Mouse (Mus musculus): ENCODE results near the gene Ern1. TPM values are rescaled to one million over a fixed set of nuclear protein-coding genes. Genes with fewer than 3 reads are reported as not detected.
A peak's percentile ranks its signal among the peaks of the same experiment; 100 is the strongest.

The Ern1 gene
- total and polyA plus RNA-seq, 2 experiments, result 18.2 to 52.8 TPM

- TF ChIP-seq POLR2A (IDR thresholded peaks at IDR 0.05; ENCODE audit: extremely low read depth, insufficient read depth, low read length) (no peak), CTCF (IDR thresholded peaks at IDR 0.05; ENCODE audit: low read depth, low read length) (no peak)
- H3K36me3 ChIP-seq (ENCODE audit: control insufficient read depth, insufficient read depth, low read length), result no peaks in the 10 kb centered on the region
- WGBS, result under 1% methylated on average over 78 of the region's 86 CpGs
- H3K4me1 ChIP-seq (ENCODE audit: control insufficient read depth, insufficient read depth, low read length), result peaks cover 35% of the 10 kb centered on the region
- peak overlapping the region; percentile 83 for H3K27ac ChIP-seq (replicated peaks; ENCODE audit: insufficient read depth, low read depth, low read length)
- peak overlapping the region; percentile 93 for H3K4me3 ChIP-seq (ENCODE audit: insufficient read depth, low read depth, low read length)
- no peak for DNase-seq (ENCODE audit: extremely low read depth, low read depth, low spot score)
- H3K27me3 ChIP-seq (ENCODE audit: control insufficient read depth, insufficient read depth, low read length), result no peaks in the 10 kb centered on the region
- H3K79me2 ChIP-seq (ENCODE audit: control insufficient read depth, insufficient read depth, low read length), result peaks cover 22% of the 10 kb centered on the region
- H3K9ac ChIP-seq (ENCODE audit: low read depth, low read length), result peak overlapping the region; percentile 99
Measured at GRCm38 (mm10) chr11:106486866-106487732, 553 bp downstream of the Ern1 start.

GRCm38 (mm10) chr11:106486042-106486865, 1.4 kb downstream of the Ern1 start:
- H3K79me2 ChIP-seq (ENCODE audit: control insufficient read depth, insufficient read depth, low read length), result peaks cover 23% of the 10 kb centered on the region
- TF ChIP-seq POLR2A (IDR thresholded peaks at IDR 0.05; ENCODE audit: extremely low read depth, insufficient read depth, low read length) (no peak), CTCF (IDR thresholded peaks at IDR 0.05; ENCODE audit: low read depth, low read length) (no peak)
- peaks cover 37% of the 10 kb centered on the region for H3K4me1 ChIP-seq (ENCODE audit: control insufficient read depth, insufficient read depth, low read length)
- H3K27ac ChIP-seq (replicated peaks; ENCODE audit: insufficient read depth, low read depth, low read length), result peak overlapping the region; percentile 83
- no peaks in the 10 kb centered on the region for H3K36me3 ChIP-seq (ENCODE audit: control insufficient read depth, insufficient read depth, low read length)
- WGBS, result 5% methylated on average over 16 of the region's 16 CpGs
- DNase-seq (ENCODE audit: extremely low read depth, low read depth, low spot score), result peak; percentile 80
- H3K9ac ChIP-seq (ENCODE audit: low read depth, low read length), result peak overlapping the region; percentile 75
- H3K27me3 ChIP-seq (ENCODE audit: control insufficient read depth, insufficient read depth, low read length), result no peaks in the 10 kb centered on the region
- peak overlapping the region; percentile 93 for H3K4me3 ChIP-seq (ENCODE audit: insufficient read depth, low read depth, low read length)

- Histone ChIP-seq H3K27me3 (ENCODE audit: control insufficient read depth, insufficient read depth, low read length) (no peaks in the 10 kb centered on the region), H3K4me3 (ENCODE audit: insufficient read depth, low read depth, low read length) (peak overlapping the region; percentile 32; the same call in 1 of the 2 replicates), H3K4me1 (ENCODE audit: control insufficient read depth, insufficient read depth, low read length) (peaks cover 39% of the 10 kb centered on the region), H3K9ac (ENCODE audit: low read depth, low read length) (peak overlapping the region; percentile 62), H3K27ac (replicated peaks; ENCODE audit: insufficient read depth, low read depth, low read length) (peak overlapping the region; percentile 11; the same call in 1 of the 2 replicates), H3K79me2 (ENCODE audit: control insufficient read depth, insufficient read depth, low read length) (peaks cover 23% of the 10 kb centered on the region), H3K36me3 (ENCODE audit: control insufficient read depth, insufficient read depth, low read length) (no peaks in the 10 kb centered on the region)
- DNase-seq (ENCODE audit: extremely low read depth, low read depth, low spot score), result no peak
- WGBS, result 24% methylated on average over 4 of the region's 4 CpGs
- TF ChIP-seq CTCF (IDR thresholded peaks at IDR 0.05; ENCODE audit: low read depth, low read length), result no peak
- no peak for TF ChIP-seq POLR2A (IDR thresholded peaks at IDR 0.05; ENCODE audit: extremely low read depth, insufficient read depth, low read length)
Measured at GRCm38 (mm10) chr11:106485611-106486010, 2.0 kb downstream of the Ern1 start.

- no peak for TF ChIP-seq POLR2A (IDR thresholded peaks at IDR 0.05; ENCODE audit: extremely low read depth, insufficient read depth, low read length)
- no peak for TF ChIP-seq CTCF (IDR thresholded peaks at IDR 0.05; ENCODE audit: low read depth, low read length)
- 67% methylated on average over 4 of the region's 4 CpGs for WGBS
- Histone ChIP-seq H3K36me3 (ENCODE audit: control insufficient read depth, insufficient read depth, low read length) (no peaks in the 10 kb centered on the region), H3K27me3 (ENCODE audit: control insufficient read depth, insufficient read depth, low read length) (no peaks in the 10 kb centered on the region), H3K4me1 (ENCODE audit: control insufficient read depth, insufficient read depth, low read length) (peaks cover 43% of the 10 kb centered on the region), H3K9ac (ENCODE audit: low read depth, low read length) (no peak overlapping the region), H3K27ac (replicated peaks; ENCODE audit: insufficient read depth, low read depth, low read length) (no peak overlapping the region), H3K4me3 (ENCODE audit: insufficient read depth, low read depth, low read length) (no peak overlapping the region), H3K79me2 (ENCODE audit: control insufficient read depth, insufficient read depth, low read length) (peaks cover 23% of the 10 kb centered on the region)
- no peak for DNase-seq (ENCODE audit: extremely low read depth, low read depth, low spot score)
Measured at GRCm38 (mm10) chr11:106484875-106485274, 2.8 kb downstream of the Ern1 start.

- Histone ChIP-seq H3K9ac (ENCODE audit: low read depth, low read length) (peak overlapping the region; percentile 36; the same call in 1 of the 2 replicates), H3K4me1 (ENCODE audit: control insufficient read depth, insufficient read depth, low read length) (peaks cover 39% of the 10 kb centered on the region), H3K36me3 (ENCODE audit: control insufficient read depth, insufficient read depth, low read length) (peaks cover 2% of the 10 kb centered on the region; the same call in 1 of the 2 replicates), H3K27ac (replicated peaks; ENCODE audit: insufficient read depth, low read depth, low read length) (peak overlapping the region; percentile 65), H3K79me2 (ENCODE audit: control insufficient read depth, insufficient read depth, low read length) (peaks cover 37% of the 10 kb centered on the region), H3K4me3 (ENCODE audit: insufficient read depth, low read depth, low read length) (no peak overlapping the region), H3K27me3 (ENCODE audit: control insufficient read depth, insufficient read depth, low read length) (no peaks in the 10 kb centered on the region)
- TF ChIP-seq POLR2A (IDR thresholded peaks at IDR 0.05; ENCODE audit: extremely low read depth, insufficient read depth, low read length) (no peak), CTCF (IDR thresholded peaks at IDR 0.05; ENCODE audit: low read depth, low read length) (no peak)
- peak; percentile 78 for DNase-seq (ENCODE audit: extremely low read depth, low read depth, low spot score)
- 31% methylated on average over 8 of the region's 8 CpGs for WGBS
Measured at GRCm38 (mm10) chr11:106482867-106483266, 4.8 kb downstream of the Ern1 start.

All from liver, adult 2 months (tissue).